In genomic region chr10:10252136-10252535, GRCm38 (mm10) we compare ENCODE assay signal across 16 mouse cellular contexts.
DNase-seq lines count a peak whose midpoint lies in the region; TF ChIP-seq lines count a peak whose summit lies in the region.
"Had no signal": no experiment of that assay in that cellular context is flagged by ENCODE, and none has a peak within 500 bp of the region (broad histone marks: within the 10 kb centered on the region; RNA-seq: fewer than 3 reads in every experiment).

No protein-coding gene starts in this region.

- peak; percentile 3 for DNase-seq in adrenal gland, postnatal 10 days
- no peak for DNase-seq in adrenal gland, adult 18-20 months (ENCODE audit: low spot score in 2 of 2)
- no peak for DNase-seq in left cerebral cortex, adult 2 months (ENCODE audit: extremely low spot score in 1 of 2, low spot score in 2 of 2)
- DNase-seq in left cerebral cortex, postnatal 10 days (ENCODE audit: extremely low spot score in 1 of 2, low spot score in 2 of 2) = no peak
- peak; percentile 65 for DNase-seq in brain, adult 2 months (ENCODE audit: low read depth, low spot score)
- peak; percentile 6 to 11 for DNase-seq in left cerebral cortex, postnatal 36 days (ENCODE audit: low spot score in 2 of 2)
- DNase-seq in neural tube, embryonic 10.5 days (ENCODE audit: extremely low spot score, low spot score) = no peak
- no peak for DNase-seq in urinary bladder, adult 18-20 months (ENCODE audit: low spot score in 2 of 2)
- DNase-seq: heart, adult 11 months; kidney, adult 9 months; liver, embryonic 13.5 days had no signal

- no peak for TF ChIP-seq CTCF in left cerebral cortex, adult 2 months (IDR thresholded peaks at IDR 0.05)

- H3K27ac ChIP-seq in left cerebral cortex, adult 2 months = peak overlapping the region; percentile 84
- H3K27ac ChIP-seq: forebrain, embryonic 12.5 days; limb, embryonic 10.5 days; liver, embryonic 13.5 days; neural tube, embryonic 13.5 days; stomach, embryonic 15.5 days had no signal

- H3K4me3 ChIP-seq in left cerebral cortex, adult 2 months = no peak overlapping the region
- H3K4me3 ChIP-seq: forebrain, embryonic 12.5 days; limb, embryonic 10.5 days; liver, embryonic 13.5 days; megakaryocyte, embryonic 14.5 days; neural tube, embryonic 13.5 days; stomach, embryonic 15.5 days had no signal

- intact Hi-C loops in left cerebral cortex, adult 2 months (cut with DNase I) = loop anchor here (5.0 kb wide), 2 partner anchors 70 to 150 kb away; no protein-coding TSS in a partner anchor
- intact Hi-C loops in left cerebral cortex, postnatal 10 days (cut with DNase I) = no loop called here
- intact Hi-C loops in left cerebral cortex, postnatal 36 days (cut with DNase I) = no loop called here

Comparison
In these comparisons a context has a peak if more than half of its experiments do, and no peak if none do; other contexts are left out.
1. DNase-seq: peak in adrenal gland, postnatal 10 days (single experiment), brain, adult 2 months (single experiment) and left cerebral cortex, postnatal 36 days (2 of 2); none in adrenal gland, adult 18-20 months (0 of 2), left cerebral cortex, adult 2 months (0 of 2), left cerebral cortex, postnatal 10 days (0 of 2), neural tube, embryonic 10.5 days (single experiment) and urinary bladder, adult 18-20 months (0 of 2).